Mouse (Mus musculus) thymus, postnatal 36 days (tissue): ENCODE measurements at regions not wholly inside any gene's neighbourhood (a gene's known extent, or its start where the extent isn't known, plus 50 kb on each side); places are given as distances from the start of the nearest gene placed in this dataset.

Source experiments
- DNase-seq, 2 experiments: peaks; one replicate each; pipeline ENCODE4 v3.0.0; 2022; ENCODE audit warnings: mixed read lengths in 2 of 2

DNA sequence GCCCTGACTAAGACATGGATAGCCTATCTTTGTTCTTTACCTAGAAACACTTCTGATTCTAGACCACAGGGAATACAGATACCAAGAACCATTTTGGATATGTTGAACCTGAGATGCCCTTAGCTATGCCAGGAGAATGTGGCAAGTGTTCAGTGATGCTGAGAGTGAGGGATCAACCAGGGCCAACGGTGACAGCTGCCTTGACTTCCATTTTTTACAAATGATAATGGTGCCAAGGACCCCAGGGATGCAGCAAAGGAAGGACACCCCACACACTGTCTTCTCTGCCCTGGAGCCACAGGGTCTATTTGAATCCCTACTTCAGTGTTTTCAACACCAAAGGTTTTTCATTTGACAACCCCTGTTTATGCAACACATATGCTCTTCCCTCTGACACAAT is 174.4 kb downstream of the Gsdmc2 start:
- no peak for DNase-seq

DNA sequence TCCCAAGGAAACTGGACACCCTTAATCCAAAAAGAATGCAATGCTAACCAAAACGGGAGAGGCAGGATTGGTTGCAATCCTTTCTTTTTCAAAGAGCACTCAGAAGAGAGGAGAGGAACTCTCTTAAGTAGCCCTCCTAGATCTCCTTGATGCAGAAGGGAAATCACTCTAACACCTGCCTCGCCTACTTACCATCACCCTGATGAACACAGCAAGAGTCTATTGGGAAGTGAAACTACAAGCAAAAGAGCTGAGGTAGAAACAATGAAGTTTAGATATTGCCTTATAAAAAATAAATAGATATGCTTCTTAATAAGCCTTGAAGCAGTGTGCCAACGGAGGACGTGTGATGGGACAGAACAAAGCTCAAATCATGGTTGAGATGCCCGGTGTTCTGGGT is 177.4 kb downstream of the Gsdmc2 start:
- DNase-seq = no peak

DNA sequence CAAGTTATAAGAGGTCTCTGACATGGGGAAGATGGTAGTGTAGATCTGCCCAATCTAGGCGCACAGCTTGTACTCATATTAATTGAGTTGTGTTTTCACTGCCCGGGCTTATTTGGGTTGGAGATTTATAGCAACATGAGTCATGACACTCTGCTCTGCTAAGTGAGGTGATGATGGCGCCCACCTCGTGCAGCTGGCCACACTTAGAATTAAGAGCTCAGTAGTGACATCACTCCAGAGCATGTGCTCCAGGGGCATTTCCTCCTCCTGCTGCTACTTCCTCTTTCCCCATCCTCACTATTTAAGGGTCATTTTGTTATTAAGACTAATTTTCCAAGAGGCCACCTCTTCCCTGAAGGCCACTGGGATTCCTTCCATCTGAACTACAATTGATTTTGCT is 179.5 kb downstream of the Gsdmc2 start:
- DNase-seq = no peak

DNA sequence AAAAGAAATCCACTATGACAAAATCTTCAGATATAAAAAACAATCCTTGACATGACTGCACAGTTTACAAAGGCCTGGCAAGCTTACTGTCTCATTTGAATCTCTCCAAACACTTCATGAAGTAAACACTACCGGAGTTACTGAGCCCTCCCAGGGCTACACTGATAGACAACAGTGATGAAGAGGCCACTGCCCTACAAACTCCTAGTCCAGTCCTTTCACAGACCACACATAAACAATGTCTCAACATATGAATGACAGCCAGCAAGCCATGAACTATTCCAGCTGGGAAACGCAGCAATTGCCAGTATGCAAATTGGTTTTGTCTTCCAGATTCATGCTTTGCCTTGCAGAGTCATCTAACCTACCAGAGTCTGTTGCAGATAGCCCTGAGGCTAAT is 180.1 kb downstream of the Gsdmc2 start:
- DNase-seq = no peak

DNA sequence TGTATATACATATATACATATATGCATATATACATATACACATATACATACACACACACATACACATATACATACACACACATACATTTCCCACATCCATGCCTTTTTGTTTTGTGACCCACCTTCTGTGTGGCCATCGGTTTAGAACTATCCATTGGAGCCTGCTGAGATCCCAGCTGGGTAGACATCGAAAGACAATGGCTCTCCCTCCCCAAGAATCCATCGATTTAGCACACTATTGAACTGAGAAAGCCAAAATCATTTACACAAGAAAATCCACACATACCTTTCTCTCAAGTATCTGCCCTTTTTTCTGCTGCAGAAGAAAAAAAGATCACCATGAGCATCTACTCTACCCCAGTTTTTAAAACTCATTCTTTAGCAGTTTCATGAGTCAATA is 182.8 kb downstream of the Gsdmc2 start:
- no peak for DNase-seq

DNA sequence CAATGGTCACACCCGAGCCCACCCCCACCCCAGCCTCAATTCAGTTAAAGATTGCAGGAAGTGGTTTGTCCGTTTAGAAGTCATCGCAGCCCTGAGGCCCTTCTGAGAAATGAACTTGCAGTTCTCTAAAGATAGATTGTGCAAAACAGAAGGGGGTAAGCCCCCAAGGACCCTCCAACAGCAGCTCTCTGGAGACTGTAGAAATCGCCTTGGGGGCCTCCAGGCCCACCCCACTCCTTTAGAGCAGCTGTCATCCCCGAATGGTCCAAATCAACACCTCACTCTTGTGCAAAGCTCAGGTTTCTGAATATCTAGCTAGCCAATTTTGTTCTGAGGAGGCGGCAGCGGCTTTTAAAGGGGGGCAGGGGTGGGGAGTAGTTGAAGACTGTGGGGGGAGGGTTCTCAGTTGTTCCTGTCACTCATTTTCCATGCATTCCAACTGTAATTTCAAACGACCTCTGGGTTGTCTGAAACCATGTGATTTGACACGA is 186.9 kb downstream of the Gsdmc2 start:
- DNase-seq = no peak

DNA sequence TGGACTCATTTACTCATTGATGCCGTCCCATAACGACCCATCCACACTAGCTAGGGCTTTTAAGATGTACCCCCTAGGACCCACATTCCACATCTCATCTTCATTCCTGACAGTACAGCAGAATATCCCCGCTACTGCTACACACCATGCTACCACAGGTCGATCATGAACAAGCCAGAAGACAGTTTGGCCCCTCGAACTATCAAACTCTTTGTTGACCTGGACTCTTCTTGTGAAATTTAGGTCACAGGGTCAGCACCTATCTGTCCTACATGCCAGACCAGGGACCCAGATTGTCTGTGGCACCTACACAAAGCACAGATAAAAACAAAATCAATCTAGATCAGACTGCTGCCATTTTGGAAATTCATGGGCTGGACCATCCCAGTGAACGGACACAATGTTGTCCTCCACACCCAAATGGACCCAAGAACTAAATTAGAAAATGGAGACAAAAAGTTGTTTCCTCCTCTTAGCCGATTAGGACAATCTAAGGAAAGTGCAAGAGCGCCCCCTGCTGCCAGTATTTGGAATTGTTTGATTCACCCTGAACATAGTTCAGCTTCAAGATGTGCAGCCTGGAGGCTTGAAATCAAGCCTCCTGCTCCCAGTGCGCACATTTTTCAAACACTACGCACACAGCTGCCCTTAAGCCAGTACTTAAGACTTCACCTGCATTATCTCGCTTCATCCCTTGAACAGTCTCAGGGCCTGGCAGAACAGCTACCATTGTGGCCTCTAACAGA is 192.6 kb downstream of the Gsdmc2 start:
- peak; percentile 75 to 84 for DNase-seq

DNA sequence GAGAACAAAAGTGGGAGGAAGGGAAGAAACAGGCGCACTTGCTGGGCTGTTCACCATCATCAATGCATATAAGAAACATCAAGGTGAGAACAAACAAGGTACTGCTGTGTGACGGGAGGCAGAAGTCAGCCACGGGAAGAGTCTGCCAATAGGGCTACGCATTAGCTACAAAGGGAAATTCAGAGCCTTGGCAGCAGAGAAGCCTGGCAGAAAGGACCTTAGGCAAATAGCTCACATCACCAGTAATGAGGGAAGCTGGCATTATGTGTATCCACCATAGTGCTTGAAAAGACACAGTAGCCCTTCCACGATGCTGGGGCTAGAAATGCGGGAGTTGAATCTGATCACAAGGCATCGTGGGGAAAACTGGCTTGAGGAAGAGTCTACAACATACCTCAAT is 193.9 kb downstream of the Gsdmc2 start:
- DNase-seq = no peak

DNA sequence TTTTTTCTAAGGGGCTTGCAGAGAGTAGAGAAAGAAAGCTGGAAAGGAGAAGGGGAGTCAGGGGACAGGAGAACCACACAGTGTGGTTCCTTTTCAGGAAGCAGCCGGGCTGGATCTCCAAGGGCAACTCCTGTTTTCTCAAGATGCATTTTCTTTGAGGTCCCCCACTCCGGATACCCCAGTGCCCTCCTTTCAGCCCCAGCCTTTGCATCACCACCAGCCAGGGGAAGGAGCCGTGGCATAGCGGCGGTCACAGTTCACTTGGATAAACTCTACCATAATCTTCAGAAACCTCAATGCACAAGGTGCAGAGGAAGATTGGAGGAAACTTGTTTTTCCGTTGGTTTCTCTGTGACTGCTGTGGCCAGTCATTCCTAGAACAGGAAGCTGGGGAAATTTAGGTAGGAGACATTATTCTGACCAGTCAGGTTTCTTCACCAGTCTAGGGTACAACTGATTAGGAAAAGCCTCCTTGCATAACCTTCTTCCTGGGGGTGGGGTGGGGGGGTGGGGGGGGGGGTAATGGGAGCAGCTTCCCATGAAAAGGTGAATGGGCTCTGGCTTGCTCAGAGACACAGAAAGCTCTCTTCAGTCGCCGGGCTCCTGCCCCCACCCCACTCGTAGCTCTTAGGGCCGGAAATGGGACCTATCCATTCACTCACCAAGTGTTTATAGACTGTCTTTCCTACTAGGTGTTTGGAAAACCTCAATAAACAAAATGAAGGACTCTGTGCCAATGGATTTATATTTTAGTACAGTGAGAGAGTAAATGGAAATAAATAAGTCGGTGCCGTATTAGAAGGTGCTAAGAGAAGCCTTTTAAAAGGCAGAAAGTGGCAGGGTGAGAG is 196.6 kb downstream of the Gsdmc2 start:
- DNase-seq = peak; percentile 14 to 21

DNA sequence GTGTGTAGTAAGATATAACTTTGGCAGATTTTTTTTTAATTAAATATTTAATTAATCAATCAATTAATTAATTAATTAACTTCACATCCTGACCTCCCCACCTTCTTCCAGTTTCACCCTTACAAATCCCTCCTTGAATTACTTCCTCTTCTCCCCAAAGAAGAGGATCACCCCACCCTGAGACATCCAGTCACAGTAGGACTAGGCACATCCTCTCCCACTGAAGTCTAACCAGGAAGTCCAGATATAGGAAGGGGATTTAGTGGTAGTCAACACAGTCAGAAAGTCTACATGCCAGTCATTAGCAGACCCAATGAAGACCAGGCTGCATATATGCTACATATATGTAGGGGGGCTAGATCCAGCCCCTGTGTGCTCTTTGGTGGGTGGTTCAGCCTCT is 220.2 kb downstream of the Gsdmc2 start:
- DNase-seq = no peak

DNA sequence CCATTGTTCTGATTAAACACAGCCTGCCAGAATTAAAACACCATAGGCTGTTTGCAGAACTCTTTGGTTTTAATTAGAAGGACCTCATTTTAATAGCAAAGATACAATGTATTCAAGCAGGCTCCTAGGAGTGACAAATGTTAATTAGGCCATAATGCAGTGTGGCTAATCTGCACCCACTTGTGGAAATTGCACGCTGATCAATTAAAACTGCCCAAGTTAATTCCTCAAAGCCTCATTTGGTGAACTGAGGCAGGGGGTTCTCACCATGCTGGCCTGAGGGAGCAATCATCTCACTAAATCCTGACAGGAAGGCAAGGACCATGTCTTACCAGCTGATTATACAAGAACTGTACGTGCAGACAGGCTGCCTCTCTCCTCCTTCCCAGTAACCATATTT is 220.7 kb downstream of the Gsdmc2 start:
- DNase-seq = no peak

DNA sequence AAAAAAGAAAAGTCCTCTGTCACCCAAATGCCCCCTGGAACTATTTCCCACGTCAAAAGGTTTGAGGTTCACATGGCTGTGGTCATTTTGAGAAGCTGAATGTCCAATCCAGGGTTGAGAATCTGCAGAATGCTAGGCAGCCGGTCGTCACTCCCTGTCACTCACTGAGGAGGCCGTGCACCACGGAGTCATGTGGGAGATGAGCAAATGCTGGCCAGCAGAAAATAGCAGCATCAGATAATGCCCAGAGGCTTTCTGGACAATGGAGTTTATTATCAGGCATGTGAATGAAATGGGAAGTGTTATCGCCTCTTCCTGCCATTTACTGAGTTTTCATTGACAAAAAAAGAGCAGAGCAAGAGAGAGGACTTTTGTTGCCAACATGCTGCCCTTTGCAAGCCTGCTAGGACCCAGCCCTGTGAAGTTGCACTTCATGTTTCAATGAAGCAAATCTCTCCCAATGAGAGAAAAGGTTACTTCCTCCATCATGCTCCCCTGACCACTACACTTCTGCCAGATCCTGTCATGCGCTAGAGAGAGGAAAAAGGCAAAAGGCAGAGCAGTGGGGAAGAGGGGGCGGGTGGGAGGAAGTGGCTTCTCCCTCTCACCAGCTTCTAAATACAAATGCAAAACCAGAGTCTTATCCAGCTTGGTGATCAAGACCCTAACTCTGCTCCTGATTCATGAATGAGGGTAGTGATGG is 228.3 kb downstream of the Gsdmc2 start:
- peak in 1 of 2 experiments; percentile 19 for DNase-seq

DNA sequence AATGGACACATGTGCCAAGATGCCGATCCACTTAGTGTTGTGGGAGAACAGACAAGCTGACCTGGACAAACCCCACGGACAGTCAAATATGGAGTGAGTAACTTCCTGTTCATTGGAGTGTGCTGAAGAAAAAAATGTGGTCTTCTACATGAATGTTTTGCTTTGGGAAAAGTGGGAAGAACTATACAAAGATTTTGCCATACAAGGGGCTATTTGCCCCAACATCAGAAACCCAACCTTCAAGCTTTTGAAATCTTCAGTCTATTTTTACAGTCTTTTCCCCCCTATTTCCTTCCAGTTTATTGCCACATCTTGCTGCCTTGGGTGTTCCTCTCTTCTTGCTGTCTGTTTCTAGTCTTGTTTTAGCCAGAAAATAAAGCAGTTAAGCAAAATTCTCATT is 230.8 kb downstream of the Gsdmc2 start:
- no peak for DNase-seq

DNA sequence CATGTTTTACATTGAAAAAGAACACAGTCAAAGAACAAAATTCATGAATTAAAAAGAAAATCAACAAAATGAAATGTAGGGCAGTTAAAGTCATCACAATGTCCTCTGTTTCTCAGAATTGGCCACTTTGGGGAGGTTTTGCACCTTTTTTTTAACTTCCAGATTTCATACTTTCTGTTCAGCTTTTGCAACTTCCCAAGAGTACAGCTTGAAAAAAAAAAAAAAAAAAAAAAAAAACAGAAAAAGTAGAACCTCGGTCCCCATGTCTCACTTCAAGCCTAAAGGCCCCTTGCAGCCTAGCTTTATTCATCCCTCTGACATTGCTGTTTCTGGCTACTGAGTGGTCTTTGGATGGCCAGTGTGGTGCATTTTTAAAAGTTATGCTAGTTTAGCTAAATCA is 231.9 kb downstream of the Gsdmc2 start:
- no peak for DNase-seq

DNA sequence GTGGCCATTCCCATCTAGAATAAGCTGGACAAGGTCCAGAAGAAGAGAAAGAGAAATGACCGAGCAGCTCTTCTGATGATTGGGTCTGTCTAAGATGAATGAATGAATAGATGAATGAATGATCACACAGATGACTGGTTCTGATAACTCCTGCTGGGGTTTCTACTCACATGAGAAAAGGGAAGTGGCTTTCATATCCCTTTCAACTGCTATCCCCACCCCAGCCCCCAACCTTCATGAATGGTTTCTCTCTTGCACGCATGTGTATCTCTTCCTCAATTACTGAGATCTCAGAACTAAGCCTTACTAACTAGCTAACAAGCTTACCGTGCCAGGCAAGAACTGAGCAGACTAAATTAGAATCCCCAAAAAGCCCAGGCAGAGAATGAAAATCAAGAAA is 233.8 kb downstream of the Gsdmc2 start:
- peak; percentile 33 to 34 for DNase-seq

DNA sequence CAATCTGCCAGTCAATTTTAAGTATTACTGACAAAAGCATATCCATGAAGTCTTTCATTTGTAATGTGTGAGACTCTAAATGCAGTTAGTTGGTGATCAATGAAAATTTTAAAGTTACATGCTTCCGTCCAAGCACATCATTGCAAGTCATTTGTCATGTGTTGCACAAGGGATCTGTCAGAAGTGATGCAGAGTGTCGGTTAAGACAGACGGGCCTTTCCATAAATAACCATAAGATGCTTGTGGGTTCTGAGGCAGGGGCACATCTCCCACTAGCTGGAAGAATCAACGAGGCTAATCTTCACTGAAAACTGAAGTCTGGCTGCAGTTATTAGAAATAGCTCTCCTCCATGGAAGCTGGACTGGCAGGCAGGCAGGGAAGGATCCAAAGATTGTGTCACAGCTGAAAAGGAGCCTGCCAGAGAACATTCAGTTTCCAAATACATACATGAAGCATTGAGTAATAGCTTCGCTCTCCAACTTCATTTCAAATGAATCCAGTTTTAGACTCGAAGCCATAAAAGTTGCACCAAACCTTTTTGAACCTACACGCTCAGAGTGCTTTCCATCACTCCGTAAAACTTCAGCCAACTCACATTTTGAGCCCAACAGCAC is 241.8 kb downstream of the Gsdmc2 start:
- no peak for DNase-seq

DNA sequence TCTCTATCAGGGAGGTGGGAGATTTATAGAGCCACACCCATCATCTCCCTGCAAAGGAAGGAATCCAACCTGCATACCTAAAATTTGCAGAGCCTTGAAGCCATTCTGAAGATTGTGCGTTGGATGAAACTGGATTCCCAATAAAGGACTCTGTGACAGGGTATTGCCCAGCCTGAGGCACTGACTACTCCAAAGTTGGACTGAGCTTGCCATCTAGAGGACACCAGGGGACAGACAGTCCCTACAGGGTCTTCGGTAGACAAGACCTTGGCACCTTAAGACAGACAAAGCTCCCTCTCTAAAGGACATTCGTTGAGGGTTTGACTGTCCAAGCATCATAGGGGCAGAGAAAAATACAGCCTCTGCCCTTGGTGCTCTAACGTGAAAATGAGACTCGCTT is 243.4 kb downstream of the Gsdmc2 start:
- DNase-seq = peak; percentile 44 to 53

DNA sequence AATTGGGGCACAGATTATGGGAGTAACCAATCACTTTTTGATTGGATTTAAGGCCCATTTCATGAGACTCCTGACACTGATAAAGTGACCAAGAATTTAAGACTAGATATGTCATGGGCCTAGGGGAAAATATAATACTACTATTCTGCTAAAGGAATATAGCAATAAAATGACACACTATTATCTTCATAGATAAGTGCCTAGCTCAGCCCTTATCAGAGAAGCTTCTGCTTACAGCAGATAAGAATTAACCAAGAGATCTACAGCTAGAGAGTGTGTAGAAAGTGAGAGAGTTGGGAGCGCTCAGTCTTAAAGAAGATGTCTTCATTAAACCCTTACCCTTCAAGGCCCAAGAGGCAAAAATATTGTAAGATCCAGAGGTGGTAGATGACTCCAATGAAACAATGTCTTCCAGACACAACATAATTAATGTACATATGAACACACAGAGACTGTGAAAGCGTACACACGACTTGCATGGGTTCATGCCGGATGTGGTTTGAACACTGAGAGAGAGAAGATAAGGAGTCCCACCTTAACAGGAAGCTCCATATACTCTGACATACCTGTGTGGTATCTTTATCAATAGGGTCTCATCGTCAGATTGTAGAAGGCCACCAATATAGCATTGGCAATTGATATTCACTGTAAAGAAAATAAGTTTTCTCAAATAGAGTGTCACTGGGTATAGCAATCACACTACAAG is 252.1 kb downstream of the Gsdmc2 start:
- DNase-seq = no peak

DNA sequence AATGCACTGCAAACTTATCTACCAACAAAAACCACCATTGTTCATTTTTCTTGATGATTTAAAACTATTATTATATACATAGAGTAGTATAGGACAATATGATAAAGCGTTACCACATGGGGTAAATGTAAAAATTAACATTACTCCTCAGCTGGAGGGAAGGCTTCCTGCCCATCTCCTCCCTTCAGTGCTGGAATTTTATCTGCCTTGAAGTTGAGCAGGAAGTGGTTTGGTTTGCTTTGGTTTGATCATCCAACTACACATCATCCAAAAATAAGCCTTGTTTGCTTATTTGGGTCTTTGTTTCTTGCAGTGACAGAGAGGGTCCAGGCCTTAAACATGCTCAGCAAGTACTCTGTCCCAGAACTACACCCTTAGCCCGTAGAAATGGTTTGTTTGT is 285.7 kb downstream of the Gsdmc2 start:
- DNase-seq = no peak

DNA sequence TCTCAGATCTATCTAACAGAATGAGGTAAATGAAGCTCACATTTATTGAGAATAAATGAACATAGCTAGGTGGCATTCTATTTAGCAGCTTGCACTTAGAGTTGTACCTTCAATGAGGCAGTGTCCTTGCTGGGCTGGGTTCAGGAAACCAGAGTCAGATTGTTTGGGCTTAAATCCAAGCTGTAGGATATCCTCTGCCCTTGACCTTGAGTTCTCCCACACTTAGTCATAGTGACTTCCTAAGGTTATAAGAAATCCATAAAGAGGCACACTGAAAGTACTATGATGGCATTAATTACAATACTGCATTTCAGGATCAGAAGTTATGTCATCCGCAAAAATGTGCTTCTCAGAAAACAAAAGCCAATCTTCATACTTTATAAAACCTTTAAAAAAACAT is 286.3 kb downstream of the Gsdmc2 start:
- DNase-seq = no peak

DNA sequence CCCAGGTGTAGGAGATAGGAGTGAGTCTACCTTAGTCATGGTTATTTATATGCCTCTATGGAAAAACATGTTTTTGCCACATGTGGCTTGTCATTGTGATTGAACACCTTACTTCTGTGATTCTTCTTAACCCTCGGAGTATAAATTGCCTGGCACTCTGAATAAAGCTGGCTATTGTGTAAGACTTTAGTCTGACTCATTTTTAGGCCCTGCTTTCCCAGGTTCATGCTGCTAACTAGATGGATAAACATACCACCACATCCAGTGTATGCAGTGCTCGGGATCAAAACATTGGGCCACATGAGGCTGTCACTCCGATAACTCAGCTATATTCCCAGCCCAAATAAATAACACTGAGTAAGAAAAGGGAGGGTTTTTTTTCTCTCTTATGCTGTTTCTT is 287.2 kb downstream of the Gsdmc2 start:
- no peak for DNase-seq

DNA sequence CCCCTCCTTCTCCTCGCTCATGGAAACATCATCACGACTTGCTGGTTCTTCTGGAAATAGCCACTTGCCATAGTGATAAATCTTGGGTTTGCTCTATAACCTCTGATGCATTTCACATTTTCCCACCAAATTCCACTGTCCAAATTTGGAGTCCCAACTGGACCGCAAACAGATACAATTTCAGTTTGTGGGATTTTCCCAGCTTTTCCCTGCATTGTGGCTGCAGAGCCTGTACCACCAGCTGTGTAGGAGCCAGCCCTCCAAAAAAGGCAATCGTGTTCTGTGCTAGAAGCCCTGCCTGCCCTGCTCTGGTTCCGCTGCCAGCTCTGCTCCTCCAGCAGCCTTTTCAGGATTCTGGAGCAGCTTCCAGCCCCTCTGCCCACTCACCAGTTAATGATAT is 291.4 kb downstream of the Gsdmc2 start:
- DNase-seq = no peak
